Mouse (Mus musculus) left cerebral cortex, adult 11 months (tissue): ENCODE data around the gene Syne3.

Experiments
- DNase-seq: peaks from one replicate; pipeline ENCODE4 v3.0.0; 2022; ENCODE audit warnings: low spot score

Gene Syne3

DNA sequence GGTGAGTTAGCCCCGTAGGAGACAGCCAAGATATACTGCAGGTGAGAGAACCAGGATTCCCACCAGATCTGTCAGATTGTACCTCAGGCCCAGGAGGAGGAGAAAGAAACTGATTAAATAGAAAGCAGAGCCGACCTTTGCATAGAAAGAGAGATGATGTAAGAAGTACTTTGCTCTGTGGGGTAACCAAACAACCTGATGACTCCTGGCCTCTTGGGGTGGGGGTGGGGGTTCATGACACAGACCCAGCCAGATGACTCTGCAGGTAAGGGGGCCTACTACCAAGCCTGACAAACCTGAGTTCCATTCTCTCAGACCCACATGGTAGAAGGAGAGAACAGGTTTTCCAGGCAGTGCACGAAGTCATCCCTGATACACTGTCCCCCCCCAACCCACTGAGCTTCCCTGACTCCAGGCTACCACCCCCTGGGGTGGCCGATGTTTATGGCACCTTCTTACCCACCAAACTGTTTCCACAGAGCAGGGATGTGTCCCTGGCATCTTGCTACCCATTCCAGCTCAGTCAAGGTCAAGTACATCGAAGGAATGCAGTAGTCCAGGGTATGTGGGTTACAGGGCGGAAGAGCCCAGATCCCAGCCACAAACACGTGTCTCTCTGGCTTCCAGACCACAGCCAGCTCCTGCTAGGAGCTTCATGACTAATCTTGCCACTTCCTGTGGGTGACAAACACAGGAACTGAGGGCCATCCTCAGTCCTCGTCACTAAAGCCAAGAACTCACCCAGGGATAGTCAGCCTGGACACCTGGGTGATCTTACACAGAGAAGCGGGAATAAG, 8.9 kb downstream of the Syne3 start:
- DNase-seq, result no peak

DNA sequence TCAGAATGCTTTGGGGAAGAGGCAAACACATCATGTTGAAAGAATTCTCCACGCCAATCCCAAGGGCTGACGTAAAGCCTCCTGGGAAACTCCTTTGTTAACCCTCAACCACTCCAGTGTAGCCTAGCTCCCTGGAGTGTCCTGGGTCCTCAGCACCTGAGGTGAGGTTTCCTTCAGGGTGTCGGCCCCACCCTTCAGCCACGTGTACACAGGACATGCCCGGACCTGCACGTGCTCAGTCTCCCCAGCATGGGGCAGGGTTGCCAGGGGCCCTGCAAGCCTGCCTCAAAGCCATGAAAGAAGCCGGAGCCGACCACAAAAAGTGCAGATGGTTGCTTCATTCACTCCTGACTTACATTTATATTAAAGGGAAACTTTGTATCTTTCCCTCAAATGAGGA, 10.4 kb downstream of the Syne3 start:
- no peak for DNase-seq

DNA sequence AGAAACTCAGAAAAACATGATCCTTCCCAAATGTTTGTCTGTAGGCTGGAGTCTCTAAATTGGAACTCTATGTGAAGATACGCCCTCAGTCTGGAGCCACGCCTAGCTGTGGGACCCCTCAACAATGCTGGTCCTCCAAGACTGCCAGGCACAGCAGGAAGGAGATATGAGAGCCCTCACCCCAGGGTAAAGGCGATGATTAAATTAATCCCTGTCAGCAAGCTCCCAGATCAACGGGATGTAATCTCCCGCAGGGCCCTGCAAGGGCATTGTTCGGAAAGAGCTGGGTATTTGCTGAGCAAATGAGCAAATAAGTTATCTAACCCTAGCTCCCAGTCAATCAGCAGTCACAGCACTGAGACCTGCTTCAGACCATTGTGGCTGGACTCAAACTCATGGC, 11.1 kb downstream of the Syne3 start:
- DNase-seq, result no peak

DNA sequence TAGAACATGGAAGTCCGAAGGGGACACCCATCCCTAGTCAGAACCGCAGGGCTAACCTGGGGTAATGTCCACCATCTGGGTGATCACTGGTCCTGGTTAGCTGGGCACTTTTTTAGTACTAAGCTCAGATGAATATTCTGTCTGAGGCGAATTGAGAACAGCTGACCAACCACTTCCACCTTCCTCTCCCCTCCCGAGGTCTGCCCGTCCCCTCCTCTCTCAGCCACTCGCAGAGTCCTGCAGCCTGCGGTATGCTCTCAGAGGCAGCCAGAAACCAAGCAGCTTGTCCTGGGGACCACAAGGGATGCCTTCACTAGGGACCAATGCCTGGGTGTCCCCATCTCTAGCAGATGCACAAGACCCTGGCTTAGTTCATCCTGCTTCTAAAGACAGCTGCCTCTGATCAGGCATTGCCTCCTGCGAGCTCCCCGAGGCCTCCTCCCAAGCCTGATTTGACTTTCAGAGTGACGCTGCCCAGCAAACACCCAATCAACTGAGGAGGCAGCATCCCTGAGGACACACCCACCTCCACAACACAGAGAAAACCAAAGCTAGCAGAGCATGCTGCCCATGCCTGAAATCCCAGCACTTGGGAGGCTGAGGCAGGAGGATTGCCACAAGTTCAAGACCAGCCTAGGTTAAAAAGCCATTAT, 11.8 kb downstream of the Syne3 start:
- DNase-seq, result no peak

DNA sequence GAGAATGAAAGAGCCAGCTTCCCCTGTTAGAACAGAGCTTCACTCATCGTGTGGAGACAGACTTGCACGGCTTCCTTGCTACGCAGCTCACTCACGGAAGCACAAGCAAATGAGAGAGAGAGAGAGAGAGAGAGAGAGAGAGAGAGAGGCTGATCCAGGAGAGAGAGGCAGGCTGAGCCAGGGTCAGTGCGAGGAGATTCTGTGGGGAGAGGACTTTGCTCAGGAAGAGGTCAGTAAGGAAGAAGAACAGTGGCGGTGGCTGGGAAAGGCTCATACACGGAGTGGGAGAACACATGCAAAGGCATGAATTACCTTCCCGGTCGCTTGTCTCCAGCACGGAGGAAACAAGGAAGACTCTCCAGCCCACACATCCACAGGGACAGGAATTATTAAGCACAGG, 12.4 kb downstream of the Syne3 start:
- no peak for DNase-seq

DNA sequence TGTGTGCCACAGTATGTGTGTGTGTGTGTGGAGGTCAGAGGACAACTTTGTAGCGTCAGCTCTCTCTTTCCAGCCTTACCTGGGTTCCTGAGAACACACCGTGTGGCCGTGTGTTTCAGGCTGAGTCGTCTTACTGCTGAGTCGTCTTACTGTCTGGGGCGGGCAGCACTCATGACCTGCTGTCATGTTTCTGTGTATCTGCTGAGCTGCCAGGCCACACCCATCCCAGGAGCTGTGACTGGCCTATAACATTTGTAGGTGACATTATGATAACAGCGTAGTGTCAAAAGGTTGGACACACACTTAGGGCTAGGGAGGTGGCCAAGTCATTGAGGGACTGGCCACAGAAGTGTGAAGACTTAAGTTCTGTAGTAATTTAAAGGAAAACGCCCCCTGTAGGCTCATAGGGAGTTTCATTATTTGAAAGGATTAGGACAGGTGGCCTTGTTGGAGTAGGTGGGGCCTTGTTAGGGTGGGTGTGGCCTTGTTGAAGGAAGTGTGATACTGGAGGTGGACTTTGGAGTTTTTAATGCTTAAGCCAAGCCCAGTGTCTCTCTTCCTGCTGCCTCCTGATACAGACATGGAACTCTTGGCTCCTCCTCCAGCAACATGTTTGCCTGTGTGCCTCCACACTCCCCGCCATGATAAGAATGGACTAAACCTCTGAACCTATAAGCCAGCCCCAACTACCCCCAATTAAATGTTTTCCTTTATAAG, 13.4 kb downstream of the Syne3 start:
- no peak for DNase-seq

DNA sequence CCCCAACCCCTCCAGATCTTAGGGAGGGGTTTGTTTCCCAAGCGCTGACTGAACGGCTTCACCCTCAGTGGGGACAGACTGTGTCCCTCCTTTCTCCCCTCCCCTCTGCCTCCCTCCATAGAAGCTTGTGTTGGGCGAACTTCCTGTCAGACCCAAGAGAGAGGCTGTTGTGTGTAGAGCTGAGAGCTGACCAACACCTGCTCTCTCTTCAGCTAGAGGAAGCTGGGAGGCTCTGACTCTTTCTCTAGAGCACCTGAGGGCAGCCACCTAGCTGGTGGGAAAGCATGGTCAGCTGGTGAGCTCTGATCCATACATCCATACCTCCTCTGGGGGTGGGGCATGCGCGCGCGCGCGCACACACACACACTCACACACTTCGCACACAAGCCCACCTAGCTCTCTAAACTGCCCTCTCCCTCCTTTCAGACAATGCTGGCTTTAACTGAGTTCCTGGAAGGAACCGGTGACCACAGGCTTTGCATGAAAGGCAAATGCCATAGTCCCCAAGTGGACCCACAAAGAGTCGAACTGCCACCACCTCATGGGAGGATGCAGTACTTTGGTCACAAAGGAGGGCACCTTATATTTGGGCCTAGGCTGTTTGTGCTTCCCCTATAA, 14.2 kb downstream of the Syne3 start:
- DNase-seq, result no peak

DNA sequence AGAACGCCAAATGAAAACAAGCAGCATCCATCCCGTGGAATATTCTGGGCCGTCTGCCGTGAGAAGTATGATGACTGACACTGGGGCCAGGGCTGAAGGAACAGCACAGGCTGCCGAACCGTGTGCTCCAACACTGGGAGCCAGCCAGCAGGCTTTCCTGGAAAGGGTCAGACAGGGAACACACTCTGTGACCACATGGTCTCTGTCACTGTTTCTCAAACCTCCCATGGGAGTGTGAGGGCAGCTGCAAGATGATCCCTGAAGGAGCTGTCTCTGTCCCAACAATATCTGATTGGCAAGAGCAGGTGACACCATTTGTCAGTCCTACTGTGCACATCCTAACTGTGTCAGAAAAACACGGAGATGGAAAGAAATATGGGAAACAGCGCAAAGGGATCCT, 16.8 kb downstream of the Syne3 start:
- no peak for DNase-seq

DNA sequence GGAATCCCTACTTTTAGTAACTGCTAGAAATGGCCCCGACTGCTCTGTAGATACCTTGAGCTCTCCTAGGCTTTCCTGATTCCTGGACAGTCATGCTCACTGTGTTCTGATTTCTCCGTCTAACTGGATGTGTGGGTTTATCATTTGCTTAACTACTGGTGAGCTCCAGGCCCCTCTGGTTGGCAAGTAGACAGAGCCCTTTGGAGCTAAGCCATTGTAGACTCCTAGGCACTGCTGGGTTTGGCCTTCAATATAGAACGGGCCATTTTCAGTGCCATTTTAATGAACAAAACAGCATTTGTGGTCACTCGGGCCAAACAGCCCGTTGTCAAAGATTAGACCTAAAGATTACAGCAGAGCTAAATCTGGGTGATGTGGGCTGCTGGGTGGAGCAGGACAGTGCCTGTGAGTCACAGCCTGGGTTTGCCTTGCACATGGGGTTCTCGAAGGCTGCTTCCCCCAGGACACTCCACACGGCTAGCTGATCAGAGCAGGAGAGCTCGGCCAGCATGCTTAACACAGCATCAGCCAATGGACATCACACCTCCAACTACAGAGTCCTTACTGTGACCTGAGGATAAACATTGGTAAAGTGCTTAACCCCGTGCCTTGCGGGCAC, 17.4 kb downstream of the Syne3 start:
- no peak for DNase-seq

DNA sequence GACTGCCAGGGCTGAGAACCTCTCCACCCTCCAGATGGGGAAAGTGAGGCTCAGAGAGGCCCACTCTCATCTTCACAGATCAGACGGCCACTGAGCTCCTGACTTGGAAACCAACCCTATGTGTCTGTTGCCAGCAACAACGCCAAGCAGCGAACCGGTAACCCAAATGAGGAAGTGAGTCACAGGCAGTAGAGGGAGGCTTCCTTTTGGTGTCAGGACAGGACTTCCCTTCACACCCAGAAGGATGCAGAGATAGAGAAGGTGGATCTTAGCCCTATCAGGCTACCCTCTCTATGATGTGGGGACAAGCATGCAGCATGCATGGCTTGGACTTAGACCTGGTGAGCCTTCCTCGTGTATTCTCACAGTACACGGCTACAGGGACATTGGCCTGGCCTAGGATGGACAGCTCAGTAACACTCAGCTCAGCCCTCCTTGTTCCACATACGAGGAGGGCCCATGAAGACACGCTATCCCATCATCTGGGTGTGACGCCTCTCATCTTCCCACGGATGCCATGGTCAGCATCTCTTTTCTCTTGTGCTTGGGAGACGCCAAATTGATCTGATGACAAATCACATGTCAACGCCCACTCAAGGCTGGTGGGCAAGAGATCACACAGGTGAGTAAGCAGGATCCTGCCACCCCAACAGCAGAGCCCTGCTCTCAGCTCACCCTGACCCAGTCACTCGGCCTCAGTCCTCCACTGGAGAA, 18.7 kb downstream of the Syne3 start:
- DNase-seq, result no peak

DNA sequence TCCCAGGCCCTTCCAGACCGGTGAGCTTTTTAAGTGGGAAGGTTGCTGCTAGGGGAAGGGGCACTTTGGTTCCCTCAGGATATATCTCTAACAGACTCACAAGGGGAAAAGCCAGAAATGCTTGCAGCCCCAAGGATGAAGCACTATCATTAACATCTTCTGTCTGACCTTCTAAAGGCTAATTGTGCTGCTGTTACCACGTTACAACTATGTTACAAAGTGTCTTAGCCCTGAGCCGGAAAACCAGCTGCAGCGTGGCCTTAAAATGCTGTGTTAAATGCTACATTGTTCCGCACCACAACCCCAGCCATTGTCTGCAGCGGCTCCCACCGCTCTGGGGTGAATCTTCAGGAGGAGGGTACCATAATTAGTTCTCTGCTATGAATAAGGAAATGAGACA, 21.7 kb downstream of the Syne3 start:
- no peak for DNase-seq

DNA sequence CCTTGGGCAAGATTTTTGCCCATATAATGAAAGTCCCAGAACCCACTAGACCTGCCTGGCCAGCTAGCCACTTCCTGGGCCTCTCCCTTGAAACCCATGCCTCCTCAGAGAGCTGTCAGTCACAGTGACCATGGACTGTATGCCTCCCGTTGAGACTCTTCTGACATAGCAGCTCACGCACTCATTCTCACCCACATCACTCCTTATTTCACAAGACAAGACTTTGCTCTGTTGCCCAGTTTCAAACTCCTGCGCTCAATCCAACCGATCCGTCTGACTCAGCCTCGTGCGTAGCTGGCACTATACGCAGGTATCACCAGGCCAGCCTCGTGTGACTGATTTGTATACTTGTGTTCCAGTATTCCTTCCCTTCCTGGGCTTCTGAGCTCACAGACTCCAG, 22.8 kb downstream of the Syne3 start:
- DNase-seq, result no peak

DNA sequence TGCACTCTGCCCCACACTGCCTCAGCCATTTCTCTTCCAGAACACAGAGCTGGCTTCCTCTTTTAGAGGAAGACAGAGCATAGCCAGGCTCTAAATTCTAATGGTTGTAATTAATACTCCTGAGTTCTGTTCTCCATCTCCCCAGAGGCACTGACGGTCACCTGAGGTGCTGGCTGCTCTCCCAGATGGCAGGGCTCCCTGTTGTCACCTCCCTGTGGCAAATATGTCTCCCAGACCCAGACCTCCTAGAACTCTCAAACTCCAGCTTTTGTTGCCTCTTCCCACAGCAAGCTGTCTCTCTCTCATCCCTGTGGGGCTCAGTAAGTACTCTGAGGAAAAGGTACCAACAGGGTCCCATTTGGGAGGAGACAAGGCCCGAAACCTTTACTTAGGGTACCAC, 23.6 kb downstream of the Syne3 start:
- DNase-seq, result no peak

DNA sequence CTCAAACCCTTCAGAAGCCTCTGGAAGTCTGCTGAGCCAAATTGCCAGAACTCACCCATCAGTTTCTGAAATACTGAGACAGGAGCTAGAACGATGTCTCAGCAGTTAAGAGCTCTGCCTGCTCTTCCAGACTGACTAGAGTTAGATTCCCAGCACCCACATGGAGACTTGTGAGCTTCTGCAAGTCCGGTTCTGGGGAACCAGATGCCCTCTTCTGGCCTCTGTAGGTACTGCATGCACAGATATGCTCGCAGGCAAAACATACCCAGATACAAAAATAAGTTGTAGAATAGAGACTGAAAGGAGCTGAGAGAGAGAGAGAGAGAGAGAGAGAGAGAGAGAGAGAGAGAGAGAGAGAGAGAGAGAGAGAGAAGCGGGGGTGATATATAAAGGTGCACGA, 24.5 kb downstream of the Syne3 start:
- no peak for DNase-seq

DNA sequence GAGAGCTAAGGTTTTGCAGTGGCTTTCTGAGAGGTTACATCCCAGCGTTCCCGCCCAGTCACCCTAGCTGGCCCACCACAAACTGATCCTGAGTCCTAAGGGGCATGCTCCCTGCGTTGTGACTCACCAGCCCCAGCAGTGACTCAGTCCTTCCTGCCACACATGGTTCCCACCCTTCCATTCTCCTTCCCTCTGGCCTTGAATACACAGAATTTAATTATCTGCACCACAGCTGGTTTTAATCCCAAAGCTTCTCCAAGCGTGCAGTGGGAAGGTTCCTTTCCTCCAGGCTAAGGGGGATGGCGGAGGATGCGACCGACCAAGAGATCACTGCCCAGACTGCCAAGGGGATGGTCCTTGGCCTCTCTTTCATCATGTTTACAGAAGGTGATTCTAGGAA, 26.1 kb downstream of the Syne3 start:
- no peak for DNase-seq

DNA sequence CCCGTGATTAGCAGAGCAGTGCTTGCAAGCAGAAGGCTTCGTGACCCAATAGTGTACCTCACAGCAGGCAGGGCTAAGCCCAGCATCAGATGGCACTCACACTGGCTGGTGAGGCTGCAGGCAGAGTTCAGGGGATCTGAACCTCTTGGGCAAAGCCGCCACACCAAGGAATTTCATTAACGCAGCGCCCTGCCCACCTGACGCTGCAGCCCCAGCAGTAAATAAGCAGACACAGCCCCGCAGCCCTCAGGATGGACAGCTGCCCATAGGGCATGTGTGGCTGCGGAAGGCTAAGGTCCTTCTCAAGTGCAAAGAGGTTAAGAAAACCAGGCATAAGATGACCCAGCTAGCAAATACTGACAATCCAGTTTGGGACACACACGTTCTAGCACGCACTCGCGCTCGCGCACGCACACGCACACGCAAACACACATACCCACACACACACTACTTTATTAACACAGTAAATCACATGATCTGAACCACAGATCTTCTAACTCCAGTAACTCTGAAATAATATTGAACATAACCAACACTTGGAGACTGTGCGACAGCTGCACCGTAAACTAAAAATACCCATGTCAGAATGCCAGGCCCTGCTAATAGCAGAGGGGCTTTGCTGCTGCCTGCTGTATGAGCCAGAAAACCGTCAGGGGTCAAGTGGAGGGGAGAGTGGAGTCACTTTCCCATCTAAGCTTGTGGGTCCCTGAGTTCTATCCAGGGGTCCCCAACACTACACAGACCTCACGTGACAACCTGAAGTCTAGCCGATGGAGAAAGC, 30.5 kb downstream of the Syne3 start:
- DNase-seq, result no peak

DNA sequence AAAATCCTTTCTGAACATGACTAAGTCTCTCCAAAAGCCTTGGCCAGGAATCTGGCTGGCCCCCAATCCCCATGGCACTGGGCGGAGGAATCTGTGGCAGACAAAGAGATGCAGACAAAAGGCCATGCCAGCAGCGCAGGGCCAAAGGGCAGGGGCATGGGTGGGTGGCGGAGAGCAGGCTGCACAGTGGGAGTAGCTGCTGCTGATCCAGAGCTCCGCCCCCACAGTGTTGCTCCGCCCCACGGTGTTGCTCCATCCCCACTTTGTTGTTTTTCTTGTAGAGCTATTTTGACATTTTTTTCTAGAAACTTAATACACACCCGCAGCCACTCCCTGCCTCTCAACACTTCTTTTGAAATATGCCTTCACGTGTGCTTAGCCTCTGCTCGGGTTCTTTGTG, 31.2 kb downstream of the Syne3 start:
- no peak for DNase-seq

DNA sequence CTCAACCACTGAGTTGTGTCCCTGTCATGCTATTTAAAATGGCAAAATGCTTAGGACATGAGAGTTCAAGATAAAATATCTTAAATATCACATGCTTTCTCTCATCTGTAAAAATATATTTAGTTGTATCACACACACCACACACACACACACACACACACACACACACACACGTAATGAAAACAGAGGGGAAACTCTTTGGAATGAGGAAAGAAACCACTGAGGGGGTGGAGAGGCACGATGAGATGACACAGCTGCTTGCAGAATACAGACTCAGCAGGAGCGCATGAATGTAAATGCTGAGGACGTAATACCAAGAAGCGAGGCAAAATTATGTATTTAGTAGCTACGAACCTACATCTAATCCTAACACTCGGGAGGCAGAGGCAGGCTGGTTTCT, 32.7 kb downstream of the Syne3 start:
- no peak for DNase-seq

DNA sequence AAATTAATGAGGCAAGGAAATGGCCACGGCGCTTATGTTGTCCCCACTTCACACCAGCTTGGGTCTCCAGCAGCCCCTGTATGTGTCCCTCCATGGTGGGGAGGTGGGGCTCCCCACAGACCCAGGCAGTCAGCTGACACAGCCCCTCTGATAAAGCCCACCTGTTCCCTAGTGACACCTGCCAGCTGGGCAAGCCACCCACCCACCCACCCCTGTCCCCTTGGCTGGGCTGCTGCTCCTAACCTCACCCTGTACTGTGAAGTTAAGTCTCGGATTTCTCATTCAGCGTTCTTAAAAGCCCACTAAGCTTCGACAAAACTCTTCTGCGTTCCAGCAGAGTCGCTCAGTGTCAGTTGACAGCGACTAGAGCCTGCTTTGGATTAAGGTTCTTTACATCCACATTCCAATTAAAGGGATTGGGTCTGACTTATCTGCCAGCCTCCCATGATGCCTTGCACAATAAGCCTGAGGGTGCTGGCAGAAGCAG, 33.2 kb downstream of the Syne3 start:
- no peak for DNase-seq

DNA sequence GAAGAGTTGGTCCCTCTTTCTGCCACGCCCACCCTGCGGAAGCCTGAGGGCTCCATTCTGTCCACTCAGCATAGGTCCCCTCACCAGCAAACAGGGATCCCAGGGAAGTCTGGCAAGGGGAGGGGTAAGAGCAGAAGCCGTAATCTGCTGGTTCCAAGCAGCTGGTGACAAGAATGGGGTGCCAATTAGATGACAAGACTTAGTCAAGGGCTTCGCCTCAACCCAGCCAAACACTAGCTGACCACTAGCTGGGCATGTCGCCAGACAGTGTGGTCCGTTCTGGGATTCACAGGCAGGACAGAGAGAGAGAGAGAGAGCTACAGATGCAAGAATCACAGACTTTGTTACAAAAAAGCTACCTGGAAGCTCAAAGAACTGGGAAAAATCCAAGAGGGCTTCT, 36.7 kb downstream of the Syne3 start:
- DNase-seq, result no peak

DNA sequence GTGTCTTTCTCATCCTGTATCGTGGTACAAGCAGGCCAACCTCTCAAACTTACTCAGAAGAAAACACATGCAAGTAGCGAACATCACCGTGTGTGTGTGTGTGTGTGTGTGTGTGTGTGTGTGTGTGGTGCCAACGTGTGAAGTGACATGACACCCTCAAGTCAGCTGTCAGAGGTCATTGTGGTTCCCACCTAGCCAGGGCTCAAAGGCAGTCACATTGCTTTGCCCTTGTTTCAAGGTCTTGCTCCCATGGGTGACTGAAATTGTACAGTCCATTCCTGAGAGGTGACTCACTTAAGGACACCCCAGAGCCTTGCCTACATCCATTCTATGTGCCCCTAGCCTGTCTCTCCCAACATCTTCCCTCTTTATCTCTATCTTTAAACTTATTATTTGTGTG, 40.0 kb downstream of the Syne3 start:
- DNase-seq, result no peak
